Mouse (Mus musculus) mature B cell (primary cell): Measurements from ENCODE around the gene Ptpn13.

Source experiments
- in situ Hi-C: fragments of 300-500 bp; cut with MboI; formaldehyde crosslinking; loops from 2 replicates; pipeline ENCODE4 v1.14.3; 2019

The Ptpn13 gene

GRCm38 (mm10) chr5:103595394-103596226, 170.6 kb downstream of the Ptpn13 start:
- in situ Hi-C loops, result no loop called here

GRCm38 (mm10) chr5:103596467-103597146, 171.6 kb downstream of the Ptpn13 start:
- in situ Hi-C loops, result no loop called here

- in situ Hi-C loops, result no loop called here
Measured at GRCm38 (mm10) chr5:103597604-103598003, 172.6 kb downstream of the Ptpn13 start.

GRCm38 (mm10) chr5:103598264-103598663, 173.3 kb downstream of the Ptpn13 start:
- in situ Hi-C loops, result no loop called here

GRCm38 (mm10) chr5:103598881-103599280, 173.9 kb downstream of the Ptpn13 start:
- in situ Hi-C loops, result no loop called here

- in situ Hi-C loops, result no loop called here
Measured at GRCm38 (mm10) chr5:103603115-103603893, 178.3 kb downstream of the Ptpn13 start.

GRCm38 (mm10) chr5:103605707-103606106, 180.7 kb downstream of the Ptpn13 start:
- in situ Hi-C loops, result no loop called here

GRCm38 (mm10) chr5:103610148-103610547, 185.2 kb downstream of the Ptpn13 start:
- in situ Hi-C loops, result no loop called here

- in situ Hi-C loops, result no loop called here
Measured at GRCm38 (mm10) chr5:103610856-103611472, 186.0 kb downstream of the Ptpn13 start.

- in situ Hi-C loops, result no loop called here
Measured at GRCm38 (mm10) chr5:103612316-103612715, 187.3 kb downstream of the Ptpn13 start.

GRCm38 (mm10) chr5:103614356-103614755, 189.4 kb downstream of the Ptpn13 start:
- in situ Hi-C loops, result no loop called here

- in situ Hi-C loops, result no loop called here
Measured at GRCm38 (mm10) chr5:103617191-103617590, 192.2 kb downstream of the Ptpn13 start.

GRCm38 (mm10) chr5:103620301-103620973, 195.4 kb downstream of the Ptpn13 start:
- in situ Hi-C loops, result no loop called here

GRCm38 (mm10) chr5:103622321-103622720, 197.3 kb downstream of the Ptpn13 start:
- in situ Hi-C loops, result no loop called here

GRCm38 (mm10) chr5:103624831-103625230, 199.8 kb downstream of the Ptpn13 start:
- in situ Hi-C loops, result no loop called here

GRCm38 (mm10) chr5:103628499-103628898, 203.5 kb downstream of the Ptpn13 start:
- in situ Hi-C loops, result no loop called here

GRCm38 (mm10) chr5:103629111-103629764, 204.2 kb downstream of the Ptpn13 start, which contains the start of gene Slc10a6:
Gene Slc10a6, minus strand, starts transcription at chr5:103629403.
- in situ Hi-C loops, result no loop called here

- in situ Hi-C loops, result no loop called here
Measured at GRCm38 (mm10) chr5:103629854-103630580, 205.0 kb downstream of the Ptpn13 start.

- in situ Hi-C loops, result no loop called here
Measured at GRCm38 (mm10) chr5:103637162-103637561, 212.2 kb downstream of the Ptpn13 start.

GRCm38 (mm10) chr5:103644167-103644566, 219.2 kb downstream of the Ptpn13 start:
- in situ Hi-C loops, result no loop called here
